Mouse (Mus musculus): ENCODE measurements at regions not wholly inside any gene's neighbourhood (a gene's known extent, or its start where the extent isn't known, plus 50 kb on each side); places are given as distances from the start of the nearest gene placed in this dataset.

DNA sequence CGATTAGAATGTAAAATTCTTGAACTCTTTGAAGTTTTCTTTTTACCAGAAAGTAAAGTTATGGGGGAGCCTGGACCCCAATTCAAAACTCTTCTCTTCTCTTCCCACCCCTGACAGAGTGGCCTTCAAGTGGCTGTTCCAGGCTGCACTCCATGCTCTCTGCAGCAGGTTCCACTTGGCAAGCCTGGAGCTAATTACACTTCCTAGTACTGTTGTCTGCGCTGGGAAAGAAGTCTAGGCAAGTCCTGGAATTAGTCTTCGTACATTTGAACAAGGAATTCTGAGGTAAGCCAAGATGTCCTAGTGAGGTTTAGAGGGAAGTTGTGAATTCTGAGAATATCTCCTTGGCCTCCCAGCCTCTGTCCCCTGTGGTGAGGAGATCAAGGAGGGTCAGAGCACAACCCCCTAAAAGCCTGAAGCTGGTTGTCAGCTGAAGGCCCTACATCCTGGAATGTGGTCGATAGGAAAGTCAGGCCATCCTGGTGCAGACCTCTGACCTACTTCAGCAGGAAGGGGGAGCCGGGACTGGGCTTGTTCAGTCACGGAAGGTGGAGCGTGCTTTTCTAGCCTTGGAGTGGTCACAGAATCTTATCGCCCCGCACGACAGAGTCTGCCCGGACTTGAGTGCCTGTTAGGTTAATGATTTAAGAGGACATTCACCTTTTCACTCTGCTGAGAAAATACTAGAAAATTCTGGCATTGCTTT is 59.6 kb upstream of the Agps start:
- TF ChIP-seq CTCF (IDR thresholded peaks at IDR 0.05; ENCODE audit: extremely low read depth, insufficient read depth, low read length) = no peak
- TF ChIP-seq POLR2A (IDR thresholded peaks at IDR 0.05; ENCODE audit: extremely low read depth, insufficient read depth, low read length) = no peak

Data from cortical plate, adult 2 months (tissue).